Mouse (Mus musculus) cerebellum, adult 8-10 months (tissue): ENCODE data around the gene Paxx.
"Not testable (repeated sequence)": the region's sequence is repeated elsewhere in the genome, so short reads cannot be mapped to it uniquely, and the experiment has no call there.

Experiments
- DNase-seq: peaks from one replicate; pipeline ENCODE4 v3.0.0; 2022

Gene Paxx

GRCm38 (mm10) chr2:25441067-25441466 lies 19.8 kb downstream of the Paxx start:
- DNase-seq, result no peak

GRCm38 (mm10) chr2:25436286-25436820 lies 24.5 kb downstream of the Paxx start:
- DNase-seq, result no peak

GRCm38 (mm10) chr2:25434292-25434691 lies 26.6 kb downstream of the Paxx start:
- peak; percentile 94 for DNase-seq

- DNase-seq, result no peak
These were observed 27.8 kb downstream of the Paxx start for GRCm38 (mm10) chr2:25433101-25433500.

- DNase-seq, result no peak
These were observed 28.4 kb downstream of the Paxx start for GRCm38 (mm10) chr2:25432326-25433098.

GRCm38 (mm10) chr2:25431308-25431855 lies 29.5 kb downstream of the Paxx start:
- no peak for DNase-seq

GRCm38 (mm10) chr2:25430395-25431233 lies 30.3 kb downstream of the Paxx start:
- DNase-seq, result peak; percentile 50

GRCm38 (mm10) chr2:25429435-25430180 lies 31.3 kb downstream of the Paxx start:
- DNase-seq, result peak; percentile 77

- DNase-seq, result peak; percentile 96
These were observed 32.3 kb downstream of the Paxx start, which contains the start of gene Abca2 for GRCm38 (mm10) chr2:25428442-25429236. Gene Abca2, plus strand, starts transcription at chr2:25428703.

- DNase-seq, result no peak
These were observed 33.6 kb downstream of the Paxx start for GRCm38 (mm10) chr2:25427256-25427655.

- peak; percentile 80 for DNase-seq
These were observed 34.1 kb downstream of the Paxx start for GRCm38 (mm10) chr2:25426721-25427191.

- peak; percentile 54 for DNase-seq
These were observed 35.4 kb downstream of the Paxx start for GRCm38 (mm10) chr2:25425481-25425880.

- DNase-seq, result no peak
These were observed 37.3 kb downstream of the Paxx start for GRCm38 (mm10) chr2:25423626-25424025.

- no peak for DNase-seq
These were observed 38.1 kb downstream of the Paxx start, which contains the start of gene Fut7 for GRCm38 (mm10) chr2:25422587-25423410. Gene Fut7, plus strand, starts transcription at chr2:25423267.

- DNase-seq, result peak; percentile 61
These were observed 39.0 kb downstream of the Paxx start for GRCm38 (mm10) chr2:25421896-25422295.

- DNase-seq, result peak; percentile 8
These were observed 43.5 kb downstream of the Paxx start for GRCm38 (mm10) chr2:25417426-25417825.

GRCm38 (mm10) chr2:25413436-25413835 lies 47.5 kb downstream of the Paxx start:
- not testable (repeated sequence) for DNase-seq

GRCm38 (mm10) chr2:25408908-25409307 lies 52.0 kb downstream of the Paxx start:
- DNase-seq, result no peak
